Comparison of ENCODE assay signal across 15 mouse cellular contexts in the genomic region with DNA sequence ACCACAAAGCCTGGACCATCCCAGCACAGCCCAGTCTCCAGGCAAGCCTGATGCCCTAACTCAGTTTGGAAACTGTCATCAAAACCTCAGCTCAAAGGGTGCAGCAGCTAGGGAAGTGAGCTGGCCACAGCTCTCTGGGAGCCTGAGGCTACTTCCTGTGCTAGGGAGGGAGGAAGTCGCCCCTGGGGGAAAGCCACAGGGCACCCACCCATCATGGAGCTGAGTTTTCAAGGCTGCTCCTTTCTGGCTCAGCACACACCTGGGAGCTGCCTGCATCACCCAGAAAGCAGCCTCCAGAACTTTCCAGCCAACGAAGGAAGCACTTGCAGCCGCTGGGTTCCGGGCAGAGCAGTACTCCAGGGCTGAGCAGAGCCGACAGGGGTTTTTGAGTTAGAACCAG. TPM values are rescaled to one million over a fixed set of nuclear protein-coding genes. Genes with fewer than 3 reads are reported as not detected.
A peak's percentile ranks its signal among the peaks of the same experiment; 100 is the strongest.
DNase-seq lines count a peak whose midpoint lies in the region; ATAC-seq lines count a peak whose summit lies in the region.
"Had no signal": no experiment of that assay in that cellular context is flagged by ENCODE, and none has a peak within 500 bp of the region (broad histone marks: within the 10 kb centered on the region; RNA-seq: fewer than 3 reads in every experiment).

No protein-coding gene starts in this region.

- no peaks in the 10 kb centered on the region for H3K36me3 ChIP-seq in hindbrain, embryonic 10.5 days
- no peaks in the 10 kb centered on the region for H3K36me3 ChIP-seq in hindbrain, embryonic 13.5 days
- H3K36me3 ChIP-seq in macrophage (ENCODE audit: inconsistent target) = no peaks in the 10 kb centered on the region
- H3K36me3 ChIP-seq: neural tube, embryonic 12.5 days; stomach, embryonic 15.5 days had no signal

- peak overlapping the region; percentile 6; the same call in 1 of the 2 replicates for H3K27ac ChIP-seq in hindbrain, embryonic 10.5 days
- no peak overlapping the region for H3K27ac ChIP-seq in hindbrain, embryonic 13.5 days
- H3K27ac ChIP-seq in macrophage = peak overlapping the region; percentile 94
- H3K27ac ChIP-seq: liver, embryonic 14.5 days; neural tube, embryonic 12.5 days; stomach, embryonic 15.5 days had no signal

- no peak overlapping the region for H3K4me3 ChIP-seq in hindbrain, embryonic 10.5 days
- H3K4me3 ChIP-seq in hindbrain, embryonic 13.5 days = no peak overlapping the region
- H3K4me3 ChIP-seq in macrophage (ENCODE audit: inconsistent target) = no peak overlapping the region
- H3K4me3 ChIP-seq: neural tube, embryonic 12.5 days; stomach, embryonic 15.5 days had no signal

- WGBS in hindbrain, embryonic 10.5 days = 84% methylated on average over 5 of the region's 5 CpGs
- 88% methylated on average over 5 of the region's 5 CpGs for WGBS in hindbrain, embryonic 13.5 days
- 5% methylated on average over 5 of the region's 5 CpGs for WGBS in macrophage (ENCODE audit: missing documents)

- peaks cover 47% of the 10 kb centered on the region for H3K4me1 ChIP-seq in hindbrain, embryonic 10.5 days (replicated peaks)
- H3K4me1 ChIP-seq in hindbrain, embryonic 13.5 days (replicated peaks) = peaks cover 34% of the 10 kb centered on the region

- intact Hi-C loops in left cerebral cortex, postnatal 36 days (cut with DNase I) = no loop called here

- peaks cover 6% of the 10 kb centered on the region; the same call in 1 of the 2 replicates for H3K27me3 ChIP-seq in hindbrain, embryonic 10.5 days (ENCODE audit: insufficient read depth, poor library complexity, severe bottlenecking)
- peaks cover 21% of the 10 kb centered on the region; the same call in 1 of the 2 replicates for H3K27me3 ChIP-seq in hindbrain, embryonic 13.5 days
- H3K27me3 ChIP-seq: neural tube, embryonic 12.5 days had no signal

- H3K4me2 ChIP-seq in hindbrain, embryonic 13.5 days = no peak overlapping the region
- H3K4me2 ChIP-seq: neural tube, embryonic 12.5 days; stomach, embryonic 15.5 days had no signal

- no peaks in the 10 kb centered on the region for H3K9me3 ChIP-seq in hindbrain, embryonic 10.5 days
- H3K9me3 ChIP-seq in hindbrain, embryonic 13.5 days = no peaks in the 10 kb centered on the region
- H3K9me3 ChIP-seq: neural tube, embryonic 12.5 days; stomach, embryonic 15.5 days had no signal

- no peak for DNase-seq in hindbrain, embryonic 10.5 days (ENCODE audit: low spot score)
- DNase-seq in thymus, postnatal 14 days = peak; percentile 52
- DNase-seq in left cerebral cortex, postnatal 36 days (ENCODE audit: low spot score in 2 of 2) = no peak
- no peak for DNase-seq in left cerebral cortex, adult 8-10 months (ENCODE audit: low spot score in 2 of 2)
- DNase-seq: cerebellum, adult 8-10 months; forebrain, postnatal 0 days; kidney, adult 11 months; lung, postnatal 4 days had no signal

- no peak for ATAC-seq in hindbrain, embryonic 13.5 days (ENCODE audit: low FRiP score)
- peak; percentile 72 for ATAC-seq in common myeloid progenitor, adult 5-6 weeks (replicated peaks; ENCODE audit: low read depth, poor library complexity, severe bottlenecking)
- ATAC-seq in cerebellum, adult (ENCODE audit: insufficient number of reproducible peaks, low FRiP score, low TSS enrichment) = no peak
- ATAC-seq: forebrain, postnatal 0 days had no signal

- H3K9ac ChIP-seq in hindbrain, embryonic 13.5 days = no peak overlapping the region
- H3K9ac ChIP-seq: forebrain, postnatal 0 days; liver, embryonic 14.5 days; neural tube, embryonic 12.5 days; stomach, embryonic 15.5 days had no signal

- H3K79me2 ChIP-seq in macrophage (ENCODE audit: inconsistent target) = peaks cover 90% of the 10 kb centered on the region

RNA-seq across cellular contexts. Expression of a gene that starts 18.4 kb away (rescaled TPM):
- polyA plus RNA-seq in hindbrain, embryonic 10.5 days (2016; fragmentation: Nextera tagmentation; extraction: Ambion mirVana) = 0.42 and 0.50 TPM in 2 replicates
- polyA plus RNA-seq in hindbrain, embryonic 13.5 days (2015; fragmentation: Nextera tagmentation; extraction: Ambion mirVana) = 1.7 and 1.8 TPM in 2 replicates
- total RNA-seq in common myeloid progenitor, adult 5-6 weeks (2017) = 1.3 TPM in 2 replicates
- 100 to 1,000 TPM in 12 of 26 experiments, 10 to 100 TPM in 12, 1 to 10 TPM in 2; 7.9 to 169 (median 92.6) TPM for total RNA-seq in macrophage (2018; cell fraction: chromatin; rRNA removed)
- 10 to 100 TPM; 17.9 to 68.6 (median 45.6) TPM for total RNA-seq in macrophage (2018; cell fraction: cytosol; rRNA removed)
- 100 to 1,000 TPM in 4 of 26 experiments, 10 to 100 TPM in 22; 16.9 to 130 (median 59.6) TPM for total RNA-seq in macrophage (2018; cell fraction: nucleus; rRNA removed)
- 26.6 to 37.0 TPM (median 27.3 TPM) in 3 replicates for polyA plus RNA-seq in macrophage (2018)
- total RNA-seq in left cerebral cortex, postnatal 36 days (2021) = 10 to 100 TPM in 1 of 2 experiments, 1 to 10 TPM in 1; 9.5 to 12.5 TPM
- 10 to 100 TPM; 15.2 to 16.8 (median 15.6) TPM for total RNA-seq in left cerebral cortex, adult 8-10 months (2022)
